Mouse (Mus musculus) adrenal gland, adult 2 months (tissue): ENCODE results near the gene Zp1. TPM values are rescaled to one million over a fixed set of nuclear protein-coding genes. Genes with fewer than 3 reads are reported as not detected.
A peak's percentile ranks its signal among the peaks of the same experiment; 100 is the strongest.

Experiments
- DNase-seq: peaks from one replicate; pipeline ENCODE4 v3.0.0; 2021
- polyA plus RNA-seq: library from polyadenylated mRNA; depleted of rRNA; stranded (reverse); fragments of >200 nt; gene quantifications from 2 replicates; pipeline ENCODE4 v1.2.3, GENCODE M21; 2012; rRNA removed
- total RNA-seq, 2 experiments: library from RNA; stranded (reverse); gene quantifications; 2 replicates each; pipeline ENCODE4 v1.2.3; 2021

The Zp1 gene
- total and polyA plus RNA-seq, 3 experiments = not detected

DNA sequence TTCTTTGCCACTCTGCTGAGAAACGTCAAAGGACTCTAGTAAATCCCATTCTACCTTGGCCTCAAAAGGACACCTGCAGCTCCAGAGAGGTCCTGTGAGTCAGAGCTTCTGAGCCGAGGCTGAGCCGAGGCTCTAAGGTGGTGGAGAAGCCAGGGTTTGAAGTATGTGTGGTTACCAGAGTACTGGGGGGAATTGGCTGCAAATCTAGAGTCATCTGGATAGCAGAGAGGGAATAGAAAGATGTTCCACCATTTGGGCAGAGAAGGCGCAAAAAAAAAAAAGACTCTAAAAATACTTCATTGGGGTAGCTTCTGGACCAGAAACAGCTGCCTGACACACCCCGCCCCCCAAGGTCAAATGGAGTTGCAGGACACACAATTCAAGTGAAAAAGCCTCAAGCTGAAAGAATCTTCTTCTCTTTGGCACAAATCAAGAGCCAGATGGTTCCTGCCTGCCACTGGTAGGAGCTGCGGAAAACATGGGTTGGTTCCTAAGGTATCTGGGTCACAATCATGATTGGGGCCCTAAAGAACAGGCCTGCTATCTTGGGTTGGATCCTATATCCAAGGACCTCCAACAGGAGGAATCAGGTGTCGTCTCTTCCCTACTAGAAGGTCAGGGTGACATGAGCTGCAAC lies 42.1 kb downstream of the Zp1 start:
- DNase-seq = peak; percentile 56

DNA sequence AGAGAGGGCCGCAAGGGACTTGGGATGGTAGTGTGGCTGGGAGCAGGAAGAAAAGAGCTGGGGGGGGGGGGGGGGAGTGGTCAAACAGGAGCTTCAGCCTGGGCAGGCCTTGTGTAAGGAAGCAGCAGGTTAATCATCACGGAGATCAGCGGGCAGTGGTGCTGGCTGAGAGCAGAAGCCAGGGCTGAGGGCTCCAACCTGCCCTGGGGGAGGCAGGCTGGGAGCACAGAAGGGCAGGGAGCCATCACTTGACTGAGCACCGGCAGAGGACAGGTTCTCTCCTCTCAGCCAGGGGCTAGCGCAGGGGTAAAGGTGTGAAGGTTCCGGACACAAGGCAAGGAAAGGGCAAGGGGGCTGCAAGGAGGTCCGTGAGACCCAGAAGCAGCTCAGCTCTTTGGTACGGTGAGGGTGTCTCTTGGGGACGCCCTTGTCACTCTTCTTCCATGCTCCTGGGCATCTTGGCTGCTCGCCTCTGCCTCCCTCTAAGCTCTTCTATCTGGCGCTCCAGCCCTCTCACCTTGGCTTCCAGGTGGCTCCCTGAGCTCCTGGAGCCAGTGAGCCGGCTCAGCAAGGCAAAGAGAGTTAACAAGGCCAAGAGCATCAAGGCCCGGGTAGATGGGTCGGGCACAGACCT lies 49.0 kb downstream of the Zp1 start:
- peak; percentile 28 for DNase-seq

DNA sequence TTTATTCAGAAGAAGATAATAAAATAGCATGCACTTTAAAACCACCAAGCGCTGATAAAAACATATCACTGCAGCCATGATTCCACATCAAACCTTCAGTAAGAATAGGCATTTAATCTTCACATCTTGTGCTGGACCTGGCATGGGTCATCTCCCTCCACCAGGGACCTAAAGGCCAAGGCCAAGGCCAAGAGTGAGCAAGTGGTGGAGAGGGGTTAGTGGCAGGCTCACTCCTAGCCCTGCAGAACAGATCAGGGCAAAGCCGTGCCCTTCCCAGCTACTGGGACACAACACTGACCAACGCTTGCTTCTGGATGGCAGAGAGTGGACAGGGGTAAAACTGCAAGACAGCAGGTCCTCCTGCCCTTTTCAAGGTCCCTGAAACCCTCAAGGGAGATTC lies 49.8 kb downstream of the Zp1 start:
- DNase-seq = peak; percentile 84

DNA sequence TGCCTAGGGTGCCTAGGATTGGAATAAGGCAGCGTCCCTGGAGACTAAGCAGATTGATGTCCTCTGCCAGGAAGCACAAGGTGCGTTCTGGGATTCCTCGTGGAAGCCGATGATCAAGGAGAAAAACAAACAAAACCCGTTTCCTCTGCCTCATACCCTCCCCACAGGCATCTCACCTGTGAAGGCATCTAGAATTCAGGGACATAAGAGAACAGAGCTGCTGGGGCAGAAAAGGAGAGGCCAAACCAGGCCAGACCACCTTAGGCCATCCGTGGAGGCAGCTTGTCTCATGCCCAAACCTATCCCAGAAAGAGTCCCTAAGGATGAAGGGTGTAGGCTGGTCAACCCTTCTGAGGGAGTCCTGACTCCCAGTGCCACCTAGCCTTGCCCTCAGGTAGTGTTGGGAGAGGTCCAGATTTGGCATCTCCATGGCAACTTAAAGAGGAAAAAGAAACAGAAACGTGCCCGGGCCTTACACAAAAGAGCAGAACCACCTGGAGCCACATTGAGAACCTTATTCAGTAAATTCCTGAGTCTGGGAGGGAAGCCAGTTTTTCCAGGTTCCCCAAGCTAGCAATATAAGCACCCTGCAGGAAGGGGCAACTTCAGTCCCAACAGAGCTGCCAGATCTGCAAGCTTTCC lies 50.4 kb downstream of the Zp1 start, which contains the start of gene Tmem132a:
Tmem132a (minus strand) TSS at position 55 of the 642 bp plus-strand sequence.
- DNase-seq = no peak

DNA sequence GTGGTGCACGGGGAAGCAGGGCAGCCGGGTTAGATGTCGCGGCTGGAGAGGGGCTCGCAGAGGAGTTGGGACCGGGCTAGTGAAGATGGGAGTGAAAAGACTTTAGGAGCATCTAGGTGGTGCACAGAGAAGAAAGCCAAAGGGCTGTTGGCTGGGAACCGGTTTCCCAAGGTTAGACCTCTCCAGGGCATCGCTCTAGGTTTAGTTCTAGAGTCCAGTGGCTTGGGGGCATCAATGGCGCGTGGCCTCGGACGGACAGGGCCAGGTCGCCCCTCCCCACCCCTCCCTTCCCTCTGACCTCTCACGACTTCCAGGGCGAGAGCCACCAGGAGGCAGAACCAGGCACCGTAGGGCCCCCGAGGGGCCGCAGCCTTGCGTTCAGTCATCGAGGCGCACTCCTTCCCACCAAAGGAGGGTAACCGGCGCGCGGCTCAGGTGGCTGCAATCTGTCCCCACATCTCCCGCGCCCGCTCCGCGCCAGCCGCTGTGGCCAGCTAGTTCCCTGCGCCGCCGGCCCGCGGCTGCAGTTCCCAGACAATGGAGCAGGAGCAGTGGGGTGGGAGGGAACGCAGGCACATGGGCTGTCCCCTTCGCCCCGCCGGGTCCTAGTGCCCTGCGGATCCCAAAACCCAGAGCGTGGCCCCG lies 51.1 kb downstream of the Zp1 start:
- peak; percentile 90 for DNase-seq

DNA sequence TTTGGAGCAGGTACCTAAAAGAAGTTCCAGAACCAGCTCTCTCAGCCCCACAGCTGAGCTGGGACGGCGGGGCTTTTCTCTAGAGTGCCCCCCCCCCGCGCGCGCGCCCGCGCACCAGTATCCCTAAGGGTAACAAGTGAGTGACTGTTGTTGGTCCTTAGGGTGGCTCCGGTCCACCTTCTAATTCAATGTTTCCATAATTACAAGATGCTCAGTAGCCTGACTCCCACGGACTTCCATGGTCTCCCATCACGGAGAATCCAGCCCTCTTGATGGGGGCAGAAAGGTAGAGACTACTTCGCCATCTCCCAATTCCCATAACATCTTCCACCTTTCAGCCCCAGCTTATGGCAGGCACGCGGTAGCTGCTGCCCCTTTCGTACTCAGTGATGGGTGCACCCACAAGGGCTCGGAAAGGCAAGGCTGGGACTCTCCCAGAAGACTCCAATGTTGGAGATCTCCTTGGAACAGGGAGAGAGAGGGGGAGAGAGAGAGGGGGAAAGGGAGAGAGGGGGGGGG lies 51.8 kb downstream of the Zp1 start:
- DNase-seq = no peak

DNA sequence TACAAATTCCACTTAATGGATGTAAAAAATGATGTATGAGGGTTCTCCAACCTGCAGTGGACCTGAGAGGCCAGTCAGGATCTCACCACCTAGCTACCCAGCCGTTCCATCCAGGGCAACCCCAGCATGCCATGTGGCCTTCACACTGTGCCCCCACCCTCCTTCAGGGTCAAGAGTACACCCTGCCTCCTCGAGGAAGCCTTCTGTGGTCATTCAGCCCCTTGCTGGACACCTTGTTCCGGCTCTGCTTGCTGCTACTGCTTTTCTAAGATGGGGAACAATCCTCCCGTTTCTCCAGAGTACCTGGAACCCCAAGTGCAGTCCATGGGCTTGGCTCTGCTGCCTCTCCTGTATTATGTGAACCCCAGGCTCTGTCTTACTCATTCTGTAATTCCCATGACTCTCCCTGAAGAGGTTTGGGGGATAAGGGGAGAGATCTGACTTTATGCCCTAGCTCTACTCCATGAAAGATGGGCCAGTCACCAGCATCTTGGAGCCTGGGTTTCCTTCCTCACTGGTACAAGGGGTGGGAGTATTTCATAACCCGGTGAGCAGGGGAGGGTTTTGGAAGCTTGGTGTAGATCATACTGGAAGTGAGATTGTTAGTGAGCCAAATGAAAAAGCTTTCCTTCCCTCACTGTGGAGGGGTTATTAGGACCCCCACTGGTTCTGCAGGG lies 52.3 kb downstream of the Zp1 start:
- DNase-seq = no peak

DNA sequence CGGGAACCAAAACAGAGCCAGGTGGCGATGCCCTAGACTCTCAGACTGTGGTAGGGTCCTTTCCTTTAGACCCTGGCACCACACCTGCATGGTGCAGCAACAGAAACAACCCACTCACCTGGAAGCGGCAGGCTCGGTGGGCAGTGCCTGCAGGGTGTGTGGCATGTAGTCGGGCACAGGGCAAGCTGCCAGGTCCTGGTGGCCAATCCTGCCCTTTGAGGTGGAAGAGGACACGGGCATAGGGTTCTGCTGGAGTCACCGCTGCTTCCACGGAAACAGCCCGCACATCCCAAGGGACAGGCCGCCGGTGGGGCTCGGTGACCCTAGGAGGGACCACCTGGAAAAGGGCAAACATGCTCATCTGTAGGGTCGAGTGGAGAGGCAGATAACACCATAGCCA lies 54.1 kb downstream of the Zp1 start:
- DNase-seq = no peak

Other genes with a start within 250 kb of the Zp1 start
- gene Pga5, start 242.6 kb downstream of the Zp1 start, total RNA-seq = not detected
- not detected in 2 replicates for gene Pga5, start 242.6 kb downstream of the Zp1 start, polyA plus RNA-seq
- gene Vps37c, start 231.9 kb downstream of the Zp1 start, total RNA-seq = 10 to 100 TPM; 22.1 to 23.3 TPM
- gene Vps37c, start 231.9 kb downstream of the Zp1 start, polyA plus RNA-seq = 46.4 and 65.5 TPM in 2 replicates
- gene Cd5, start 181.6 kb downstream of the Zp1 start, total RNA-seq = under 1 TPM; 0.10 to 0.14 TPM
- gene Cd5, start 181.6 kb downstream of the Zp1 start, polyA plus RNA-seq = 0.15 and 0.26 TPM in 2 replicates
- not detected for gene Cd6, start 90.6 kb downstream of the Zp1 start, total RNA-seq
- gene Cd6, start 90.6 kb downstream of the Zp1 start, polyA plus RNA-seq = 0.28 and 0.34 TPM in 2 replicates
- gene Slc15a3, start 80.9 kb downstream of the Zp1 start, total RNA-seq = 1 to 10 TPM; 3.6 to 6.4 TPM
- gene Slc15a3, start 80.9 kb downstream of the Zp1 start, polyA plus RNA-seq = 10.0 and 10.3 TPM in 2 replicates
- gene Tmem132a, start 50.7 kb downstream of the Zp1 start, total RNA-seq = 10 to 100 TPM; 21.9 to 46.1 TPM
- gene Tmem132a, start 50.7 kb downstream of the Zp1 start, polyA plus RNA-seq = 79.2 and 82.6 TPM in 2 replicates
- 100 to 1,000 TPM; 149 to 202 TPM for gene Tmem109, start 38.6 kb downstream of the Zp1 start, total RNA-seq
- gene Tmem109, start 38.6 kb downstream of the Zp1 start, polyA plus RNA-seq = 240 and 306 TPM in 2 replicates
- 100 to 1,000 TPM; 143 to 184 TPM for gene Prpf19, start 25.4 kb downstream of the Zp1 start, total RNA-seq
- gene Prpf19, start 25.4 kb downstream of the Zp1 start, polyA plus RNA-seq = 299 and 410 TPM in 2 replicates
- gene Ptgdr2, start 16.5 kb upstream of the Zp1 start, total RNA-seq = under 1 TPM in 1 of 2 experiments, not detected in 1; 0.10 TPM
- 0.04 and 0.26 TPM in 2 replicates for gene Ptgdr2, start 16.5 kb upstream of the Zp1 start, polyA plus RNA-seq
- gene Ccdc86, start 28.6 kb upstream of the Zp1 start, total RNA-seq = 10 to 100 TPM; 12.8 to 21.4 TPM
- gene Ccdc86, start 28.6 kb upstream of the Zp1 start, polyA plus RNA-seq = 14.2 and 17.1 TPM in 2 replicates
- 10 to 100 TPM in 1 of 2 experiments, 1 to 10 TPM in 1; 1.1 to 75.2 TPM for gene Ms4a10, start 54.0 kb upstream of the Zp1 start, total RNA-seq
- 15.4 and 35.0 TPM in 2 replicates for gene Ms4a10, start 54.0 kb upstream of the Zp1 start, polyA plus RNA-seq
- gene Ms4a15, start 72.6 kb upstream of the Zp1 start, total RNA-seq = not detected
- gene Ms4a15, start 72.6 kb upstream of the Zp1 start, polyA plus RNA-seq = not detected in 2 replicates
- gene Ms4a18, start 97.4 kb upstream of the Zp1 start, total RNA-seq = not detected
- gene Ms4a18, start 97.4 kb upstream of the Zp1 start, polyA plus RNA-seq = not detected in 2 replicates
- gene Ms4a8a, start 160.5 kb upstream of the Zp1 start, total RNA-seq = 1 to 10 TPM; 3.5 to 3.9 TPM
- 0.57 and 0.95 TPM in 2 replicates for gene Ms4a8a, start 160.5 kb upstream of the Zp1 start, polyA plus RNA-seq
- gene 1700017D01Rik, start 210.2 kb upstream of the Zp1 start, total RNA-seq = not detected
- not detected in 2 replicates for gene 1700017D01Rik, start 210.2 kb upstream of the Zp1 start, polyA plus RNA-seq
- not detected for gene 1700025F22Rik, start 244.7 kb upstream of the Zp1 start, total RNA-seq
- gene 1700025F22Rik, start 244.7 kb upstream of the Zp1 start, polyA plus RNA-seq = not detected in 2 replicates